Mouse (Mus musculus) forebrain, embryonic 13.5 days (tissue): ENCODE data around the gene Dusp16. TPM values are rescaled to one million over a fixed set of nuclear protein-coding genes. Genes with fewer than 3 reads are reported as not detected.

Experiments used
- ATAC-seq: fragments of 200-750 bp; cut with Nextera tagmentation; 2 replicates; pipeline ENCODE4 v1.8.0; 2017
- H3K27ac ChIP-seq: fragments of 300-500 bp; sonication (generic); 2 replicates; pipeline ENCODE4 v1.5.1; 2015; ENCODE audit warnings: inconsistent platforms, mild to moderate bottlenecking, moderate library complexity
- H3K27me3 ChIP-seq: fragments of 300-500 bp; sonication (generic); 2 replicates; pipeline ENCODE4 v1.6.1; 2015; ENCODE audit warnings: mild to moderate bottlenecking, inconsistent platforms
- H3K36me3 ChIP-seq: fragments of 300-500 bp; sonication (generic); 2 replicates; pipeline ENCODE4 v1.6.1; 2015; ENCODE audit warnings: mild to moderate bottlenecking, inconsistent platforms; ENCODE audit not compliant: poor library complexity, severe bottlenecking
- H3K4me1 ChIP-seq: fragments of 300-500 bp; sonication (generic); 2 replicates; pipeline ENCODE4 v1.6.1; 2015; ENCODE audit warnings: inconsistent platforms
- H3K4me2 ChIP-seq: fragments of 300-500 bp; sonication (generic); 2 replicates; pipeline ENCODE4 v1.6.1; 2015; ENCODE audit warnings: inconsistent platforms, mild to moderate bottlenecking, moderate library complexity
- H3K4me3 ChIP-seq: fragments of 300-500 bp; sonication (generic); 2 replicates; pipeline ENCODE4 v1.5.1; 2015; ENCODE audit warnings: mild to moderate bottlenecking, inconsistent platforms
- H3K9ac ChIP-seq: fragments of 300-500 bp; sonication (generic); 2 replicates; pipeline ENCODE4 v1.6.1; 2015; ENCODE audit warnings: mild to moderate bottlenecking, inconsistent platforms
- H3K9me3 ChIP-seq: fragments of 300-500 bp; sonication (generic); replicated peaks from 2 replicates; pipeline ENCODE4 v1.6.1; 2016; ENCODE audit warnings: inconsistent platforms
- WGBS: fragments of 180-500 bp; shearing (Covaris S2); methylation state at CpG from one replicate; pipeline ENCODE4 v1.1.7; 2015; 5-methylcytosine and 5-hydroxymethylcytosine counted together
- polyA plus RNA-seq: library from polyadenylated mRNA; unstranded; fragments of >200 nt; fragmentation: Nextera tagmentation; extraction: Ambion mirVana; gene quantifications from 2 replicates; pipeline ENCODE4 v1.2.1, GENCODE M21; 2015

The Dusp16 gene
- polyA plus RNA-seq, 1 experiment from 2014 or later = 15.4 TPM

DNA sequence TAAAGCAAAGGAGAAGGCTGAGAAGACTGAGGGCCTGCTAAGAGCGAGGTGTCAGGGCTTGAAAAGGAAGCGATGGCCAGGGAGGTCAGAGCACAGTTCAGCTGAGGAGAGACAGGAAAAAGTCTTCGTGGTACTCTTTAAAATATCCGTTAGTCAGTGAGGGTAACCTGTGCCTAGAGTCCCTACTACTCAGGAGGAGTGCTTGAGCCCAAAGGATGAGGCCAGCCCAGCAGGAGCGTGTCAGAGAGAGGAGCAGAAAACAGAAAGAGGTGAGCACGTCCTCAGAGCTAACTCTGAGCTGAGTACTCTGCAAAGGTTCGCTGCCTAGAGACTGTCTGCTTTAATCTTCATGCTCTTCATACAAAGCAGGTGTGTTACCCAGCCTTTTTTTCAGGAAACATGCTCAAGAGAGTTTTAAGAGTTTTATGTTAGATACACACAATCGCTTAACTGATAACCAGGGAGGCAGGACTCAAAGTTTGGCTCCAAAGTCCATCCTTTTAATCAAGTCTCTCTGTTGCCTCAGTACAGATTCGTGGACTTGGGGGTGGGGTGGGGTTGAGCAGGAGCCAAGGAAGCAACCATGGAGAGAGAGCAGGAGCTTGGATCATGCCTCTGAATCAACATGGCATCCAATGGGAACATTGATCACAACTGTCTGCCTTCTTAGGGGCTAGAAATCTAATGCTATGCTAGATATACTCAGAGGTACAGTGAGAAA lies 68.4 kb downstream of the Dusp16 start:
- Histone ChIP-seq H3K27me3 (no peaks in the 10 kb centered on the region), H3K9me3 (no peaks in the 10 kb centered on the region), H3K4me3 (no peak overlapping the region), H3K4me1 (0 out of 2 replicates have a peak, but pooled peaks cover 3% of the 10 kb centered on the region), H3K4me2 (no peak overlapping the region), H3K36me3 (peaks cover 44% of the 10 kb centered on the region), H3K27ac (no peak overlapping the region), H3K9ac (no peak overlapping the region)
- ATAC-seq = no peak
- 89% methylated on average over 9 of the region's 9 CpGs for WGBS

DNA sequence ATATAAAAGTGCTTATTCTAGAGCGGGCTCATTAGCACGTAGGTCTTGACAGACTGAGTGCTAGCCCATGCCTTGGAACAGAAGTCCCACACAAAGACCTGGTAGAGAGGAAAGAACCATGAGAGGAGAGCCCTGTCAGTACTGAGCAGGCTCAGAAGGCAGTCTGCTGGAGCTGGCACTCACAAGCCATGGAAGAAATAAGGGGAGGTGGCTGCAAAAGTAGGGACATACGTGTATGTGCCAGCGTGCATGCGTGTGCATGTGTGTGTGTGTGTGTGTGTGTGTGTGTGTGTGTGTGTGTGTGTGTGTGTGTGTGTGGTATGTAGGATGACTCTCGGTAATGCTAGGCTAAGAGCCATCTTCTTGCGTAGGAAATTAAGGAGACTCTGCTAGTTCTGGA lies 69.1 kb downstream of the Dusp16 start:
- no peak overlapping the region for H3K4me2 ChIP-seq
- H3K9me3 ChIP-seq = no peaks in the 10 kb centered on the region
- H3K36me3 ChIP-seq = peaks cover 51% of the 10 kb centered on the region
- H3K9ac ChIP-seq = no peak overlapping the region
- no peak overlapping the region for H3K27ac ChIP-seq
- ATAC-seq = no peak
- 0 out of 2 replicates have a peak, but pooled peaks cover 3% of the 10 kb centered on the region for H3K4me1 ChIP-seq
- WGBS = 94% methylated on average over 7 of the region's 7 CpGs
- H3K27me3 ChIP-seq = no peaks in the 10 kb centered on the region
- H3K4me3 ChIP-seq = no peak overlapping the region

- no peak overlapping the region for H3K9ac ChIP-seq
- no peaks in the 10 kb centered on the region for H3K27me3 ChIP-seq
- no peak overlapping the region for H3K4me2 ChIP-seq
- ATAC-seq = no peak
- no peaks in the 10 kb centered on the region for H3K9me3 ChIP-seq
- no peak overlapping the region for H3K4me3 ChIP-seq
- no peak overlapping the region for H3K27ac ChIP-seq
- H3K36me3 ChIP-seq = peaks cover 55% of the 10 kb centered on the region
- 0 out of 2 replicates have a peak, but pooled peaks cover 3% of the 10 kb centered on the region for H3K4me1 ChIP-seq
- 89% methylated on average over 8 of the region's 8 CpGs for WGBS
These were observed 69.5 kb downstream of the Dusp16 start for GRCm38 (mm10) chr6:134722906-134723305.

GRCm38 (mm10) chr6:134721729-134722269 lies 70.6 kb downstream of the Dusp16 start:
- Histone ChIP-seq H3K4me1 (no peaks in the 10 kb centered on the region), H3K4me2 (no peak overlapping the region), H3K9ac (no peak overlapping the region), H3K9me3 (no peaks in the 10 kb centered on the region), H3K27me3 (no peaks in the 10 kb centered on the region), H3K4me3 (no peak overlapping the region), H3K27ac (no peak overlapping the region), H3K36me3 (peaks cover 66% of the 10 kb centered on the region)
- no peak for ATAC-seq
- 90% methylated on average over 6 of the region's 6 CpGs for WGBS

DNA sequence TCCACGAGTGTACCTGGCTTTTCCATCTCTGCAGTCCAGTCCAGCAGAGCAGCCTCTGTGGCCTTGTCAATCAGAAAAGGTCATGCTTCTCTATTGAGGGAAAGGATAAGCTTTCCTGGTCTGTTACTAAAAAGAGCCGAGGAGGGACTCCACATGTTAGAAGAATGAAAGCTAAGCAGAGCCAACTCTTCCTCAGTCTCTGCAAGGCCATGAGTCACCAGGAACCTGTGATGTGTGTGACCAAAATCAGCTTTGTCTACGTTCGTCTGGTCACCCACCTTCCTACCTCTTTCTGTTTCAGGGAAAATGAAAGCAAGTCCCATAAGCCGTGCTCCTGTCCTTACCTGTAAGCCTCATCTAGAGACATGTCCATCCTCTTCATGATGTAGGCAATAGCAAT lies 72.3 kb downstream of the Dusp16 start:
- H3K36me3 ChIP-seq = peaks cover 73% of the 10 kb centered on the region
- 92% methylated on average over 5 of the region's 5 CpGs for WGBS
- no peaks in the 10 kb centered on the region for H3K27me3 ChIP-seq
- H3K27ac ChIP-seq = no peak overlapping the region
- H3K4me3 ChIP-seq = no peak overlapping the region
- H3K4me1 ChIP-seq = no peaks in the 10 kb centered on the region
- no peaks in the 10 kb centered on the region for H3K9me3 ChIP-seq
- H3K4me2 ChIP-seq = no peak overlapping the region
- no peak for ATAC-seq
- H3K9ac ChIP-seq = no peak overlapping the region

- 88% methylated on average over 5 of the region's 5 CpGs for WGBS
- Histone ChIP-seq H3K36me3 (peaks cover 66% of the 10 kb centered on the region), H3K4me2 (no peak overlapping the region), H3K27me3 (no peaks in the 10 kb centered on the region), H3K9me3 (no peaks in the 10 kb centered on the region), H3K9ac (no peak overlapping the region), H3K27ac (no peak overlapping the region), H3K4me3 (no peak overlapping the region), H3K4me1 (no peaks in the 10 kb centered on the region)
- ATAC-seq = no peak
These were observed 73.3 kb downstream of the Dusp16 start for GRCm38 (mm10) chr6:134719156-134719555.

- Histone ChIP-seq H3K27ac (no peak overlapping the region), H3K4me1 (no peaks in the 10 kb centered on the region), H3K9me3 (no peaks in the 10 kb centered on the region), H3K9ac (no peak overlapping the region), H3K4me2 (no peak overlapping the region), H3K27me3 (no peaks in the 10 kb centered on the region), H3K4me3 (no peak overlapping the region), H3K36me3 (peaks cover 61% of the 10 kb centered on the region)
- WGBS = 94% methylated on average over 11 of the region's 11 CpGs
- ATAC-seq = no peak
These were observed 73.8 kb downstream of the Dusp16 start for GRCm38 (mm10) chr6:134718668-134719065.

GRCm38 (mm10) chr6:134717886-134718667 lies 74.3 kb downstream of the Dusp16 start:
- no peaks in the 10 kb centered on the region for H3K4me1 ChIP-seq
- H3K4me3 ChIP-seq = no peak overlapping the region
- no peaks in the 10 kb centered on the region for H3K27me3 ChIP-seq
- no peaks in the 10 kb centered on the region for H3K9me3 ChIP-seq
- no peak for ATAC-seq
- peaks cover 61% of the 10 kb centered on the region for H3K36me3 ChIP-seq
- H3K9ac ChIP-seq = no peak overlapping the region
- no peak overlapping the region for H3K27ac ChIP-seq
- H3K4me2 ChIP-seq = no peak overlapping the region
- 93% methylated on average over 20 of the region's 20 CpGs for WGBS

DNA sequence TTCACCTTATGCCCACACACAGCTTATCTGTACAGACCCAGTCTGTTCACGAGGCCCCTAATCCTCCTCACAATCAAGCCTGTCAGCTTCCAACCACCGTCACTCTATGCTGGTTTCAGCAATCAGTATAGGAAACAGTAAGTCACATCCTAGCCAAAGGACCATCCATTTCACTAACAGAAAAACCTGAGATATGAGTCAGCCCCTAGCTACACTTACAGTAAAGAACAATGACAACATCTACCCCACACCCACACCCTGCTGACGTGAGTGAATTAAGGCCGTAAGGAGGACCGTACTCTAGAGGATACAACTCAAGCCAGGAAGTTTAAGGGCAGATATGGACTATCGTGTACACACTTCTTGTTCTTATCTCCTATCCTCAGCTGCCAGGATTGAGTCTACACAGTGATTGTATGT lies 76.2 kb downstream of the Dusp16 start:
- Histone ChIP-seq H3K4me2 (no peak overlapping the region), H3K27ac (no peak overlapping the region), H3K27me3 (no peaks in the 10 kb centered on the region), H3K9ac (no peak overlapping the region), H3K9me3 (no peaks in the 10 kb centered on the region), H3K4me1 (no peaks in the 10 kb centered on the region), H3K4me3 (no peak overlapping the region), H3K36me3 (peaks cover 51% of the 10 kb centered on the region)
- ATAC-seq = no peak
- 88% methylated on average over 6 of the region's 6 CpGs for WGBS

DNA sequence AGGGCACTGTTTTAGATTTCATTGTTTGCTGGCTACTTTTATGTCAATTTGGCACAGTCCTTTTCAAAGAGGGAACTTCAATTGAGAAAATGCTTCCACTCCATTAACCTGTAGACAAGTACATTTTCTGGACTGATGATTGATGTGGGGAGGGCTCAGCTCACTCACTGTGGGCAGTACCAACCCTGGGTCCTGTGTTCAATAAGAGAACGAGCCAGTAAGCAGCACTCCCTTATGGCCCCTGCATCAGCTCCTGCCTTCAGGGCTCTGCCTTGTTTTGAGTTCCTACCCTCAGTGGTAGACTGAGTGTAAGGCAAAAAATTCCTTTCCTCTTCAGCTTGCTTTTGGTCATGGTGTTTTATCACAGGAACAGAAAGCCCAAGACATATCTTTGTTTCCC lies 78.5 kb downstream of the Dusp16 start:
- WGBS = 71% methylated on average over 1 of the region's 1 CpGs
- Histone ChIP-seq H3K4me1 (no peaks in the 10 kb centered on the region), H3K27ac (no peak overlapping the region), H3K9ac (no peak overlapping the region), H3K36me3 (peaks cover 44% of the 10 kb centered on the region), H3K9me3 (no peaks in the 10 kb centered on the region), H3K27me3 (no peaks in the 10 kb centered on the region), H3K4me3 (no peak overlapping the region), H3K4me2 (no peak overlapping the region)
- no peak for ATAC-seq

DNA sequence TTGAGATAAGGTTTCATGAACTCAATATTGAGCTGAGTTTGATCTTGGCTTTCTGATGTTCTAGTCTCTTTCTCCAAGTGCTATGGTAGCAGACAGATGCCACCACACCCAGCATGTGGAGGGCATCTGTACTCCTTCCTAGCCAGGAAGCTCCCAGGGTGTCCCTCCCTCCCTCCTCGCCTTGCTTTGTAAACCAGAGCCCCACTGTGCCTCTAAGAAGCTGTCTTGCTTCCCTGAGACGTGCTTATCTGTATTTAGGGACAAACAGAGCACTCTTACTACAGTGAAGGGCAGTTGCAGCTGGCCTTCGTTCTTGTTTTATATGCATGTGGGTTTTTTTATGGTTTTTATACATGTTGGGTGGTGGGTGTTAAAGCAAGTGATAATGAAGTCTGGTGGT lies 79.1 kb downstream of the Dusp16 start:
- H3K36me3 ChIP-seq = peaks cover 38% of the 10 kb centered on the region
- ATAC-seq = no peak

DNA sequence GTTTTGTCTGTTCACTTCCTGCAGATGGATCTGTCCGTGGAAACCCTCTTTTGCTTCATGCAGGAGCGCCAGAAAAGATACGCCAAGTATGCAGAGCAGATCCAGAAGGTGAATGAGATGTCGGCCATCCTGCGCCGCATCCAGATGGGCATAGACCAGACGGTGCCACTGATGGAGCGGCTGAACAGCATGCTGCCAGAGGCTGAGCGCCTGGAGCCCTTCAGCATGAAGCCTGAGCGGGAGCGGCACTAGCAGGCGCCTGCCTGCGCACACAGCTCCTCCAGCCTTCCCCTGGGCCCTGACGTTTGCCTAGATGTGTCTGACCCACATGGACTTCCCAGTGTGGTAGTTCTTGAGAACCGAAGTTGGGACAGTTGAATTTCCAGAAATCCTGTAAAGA lies 82.4 kb downstream of the Dusp16 start:
- no peak overlapping the region for H3K27ac ChIP-seq
- peaks cover 15% of the 10 kb centered on the region for H3K36me3 ChIP-seq
- WGBS = 84% methylated on average over 15 of the region's 15 CpGs
- no peaks in the 10 kb centered on the region for H3K9me3 ChIP-seq
- H3K4me2 ChIP-seq = no peak overlapping the region
- H3K9ac ChIP-seq = no peak overlapping the region
- ATAC-seq = peak; percentile 45; the same call in 1 of the 2 replicates
- no peak overlapping the region for H3K4me3 ChIP-seq
- no peaks in the 10 kb centered on the region for H3K27me3 ChIP-seq
- no peaks in the 10 kb centered on the region for H3K4me1 ChIP-seq

More for the DNA sequence above, 79.1 kb downstream of the Dusp16 start:
- 51% methylated on average over 3 of the region's 3 CpGs for WGBS
- no peak overlapping the region for H3K9ac ChIP-seq
- no peak overlapping the region for H3K4me2 ChIP-seq
- no peak overlapping the region for H3K4me3 ChIP-seq
- H3K9me3 ChIP-seq = no peaks in the 10 kb centered on the region
- H3K27ac ChIP-seq = no peak overlapping the region
- H3K27me3 ChIP-seq = no peaks in the 10 kb centered on the region
- no peaks in the 10 kb centered on the region for H3K4me1 ChIP-seq
